Mouse (Mus musculus) liver, embryonic 14.5 days (tissue): Measurements from ENCODE around the gene Zfp651.

Experiments used
- CTCF ChIP-seq: IDR thresholded peaks from 2 replicates; pipeline ENCODE4 v1.5.1; 2016; ENCODE audit warnings: antibody characterized with exemption, low read depth, control low read depth
- EP300 ChIP-seq: IDR thresholded peaks from 2 replicates; pipeline ENCODE4 v1.6.1; 2016; ENCODE audit warnings: antibody characterized with exemption, low read depth

DNA sequence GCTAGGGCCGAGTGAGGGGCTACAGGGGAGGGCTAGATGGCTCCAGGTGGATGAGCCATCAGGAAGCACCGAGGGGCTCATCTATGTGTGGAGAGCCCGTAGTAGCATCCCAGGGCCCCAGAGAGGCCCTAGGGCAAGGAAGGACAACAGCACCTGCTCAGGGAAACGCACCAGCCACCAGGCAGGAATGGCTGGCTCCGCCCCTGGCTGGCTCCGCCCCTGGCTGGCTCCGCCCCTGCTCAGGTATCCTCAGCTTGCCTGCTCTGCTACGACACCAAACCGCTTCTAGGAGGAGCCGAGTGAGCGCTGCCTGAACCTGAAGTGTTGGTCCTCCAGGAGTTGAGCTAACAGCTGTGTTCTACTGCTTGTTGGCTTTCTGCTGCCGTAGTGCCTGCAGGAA, 38.6 kb downstream of the Zfp651 start:
- TF ChIP-seq CTCF (no peak), EP300 (no peak)
